Mouse (Mus musculus) liver, embryonic 14.5 days (tissue): ENCODE results near the gene Supt4a.

ENCODE experiments used
- CTCF ChIP-seq: IDR thresholded peaks from 2 replicates; pipeline ENCODE4 v1.5.1; 2016; ENCODE audit warnings: antibody characterized with exemption, low read depth, control low read depth
- EP300 ChIP-seq: IDR thresholded peaks from 2 replicates; pipeline ENCODE4 v1.6.1; 2016; ENCODE audit warnings: antibody characterized with exemption, low read depth

- no peak for TF ChIP-seq CTCF
- TF ChIP-seq EP300 = peak; percentile 66
These were observed 16.6 kb downstream of the Supt4a start for GRCm38 (mm10) chr11:87753891-87754501.
